Mouse (Mus musculus) fat pad, adult 2 months (tissue): Measurements from ENCODE around the gene Prkcd.

Experiments used
- DNase-seq: peaks from one replicate; pipeline ENCODE4 v3.0.0-alpha.2; 2011; ENCODE audit warnings: low read depth, low spot score; ENCODE audit errors: extremely low read depth

Gene Prkcd

DNA sequence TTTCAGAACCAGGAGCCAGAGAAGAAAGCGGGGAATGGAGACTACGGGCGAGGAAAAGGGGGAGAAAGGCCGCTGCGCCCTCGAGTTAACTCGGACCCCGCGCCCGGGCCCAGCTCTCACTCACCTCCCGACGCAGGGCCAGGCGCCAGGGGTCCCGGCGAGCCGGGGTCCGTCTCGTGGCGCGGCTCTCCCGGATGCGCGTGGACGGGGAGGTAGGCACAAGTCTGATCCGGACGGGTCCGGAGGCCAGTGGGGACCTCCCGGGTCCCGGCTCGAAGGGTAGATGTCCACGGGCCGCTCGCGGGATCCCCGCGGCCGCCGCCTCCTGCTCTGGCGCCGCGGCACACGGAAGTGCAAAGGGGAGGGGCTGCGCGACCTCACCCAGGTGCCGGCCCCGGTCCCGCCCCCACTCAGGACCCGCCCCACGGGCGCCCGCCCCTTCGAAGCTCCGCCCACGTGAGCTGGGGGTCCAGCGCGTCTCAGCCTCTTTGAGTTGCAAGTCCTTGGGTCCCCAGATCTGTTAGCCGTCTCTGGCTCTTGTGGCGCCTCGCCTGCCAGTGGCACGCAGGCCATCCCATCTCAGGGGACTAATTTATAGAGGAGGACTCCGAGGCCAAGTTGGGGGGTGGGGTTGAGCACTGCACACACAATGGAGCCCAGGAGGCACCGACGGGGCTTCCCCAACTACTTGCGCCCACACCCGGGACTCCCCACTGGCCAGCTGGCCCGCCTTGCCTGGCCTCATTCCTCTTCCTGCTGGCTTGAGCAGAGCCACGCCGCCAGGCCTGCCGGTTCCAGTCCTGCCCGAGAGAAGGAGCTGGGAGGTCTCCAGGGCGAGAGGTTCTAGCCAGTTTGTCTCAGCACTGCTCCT lies at the start of gene Prkcd:
Gene Prkcd (minus strand): TSS at position 355 of the 871 bp plus-strand sequence.
- no peak for DNase-seq

DNA sequence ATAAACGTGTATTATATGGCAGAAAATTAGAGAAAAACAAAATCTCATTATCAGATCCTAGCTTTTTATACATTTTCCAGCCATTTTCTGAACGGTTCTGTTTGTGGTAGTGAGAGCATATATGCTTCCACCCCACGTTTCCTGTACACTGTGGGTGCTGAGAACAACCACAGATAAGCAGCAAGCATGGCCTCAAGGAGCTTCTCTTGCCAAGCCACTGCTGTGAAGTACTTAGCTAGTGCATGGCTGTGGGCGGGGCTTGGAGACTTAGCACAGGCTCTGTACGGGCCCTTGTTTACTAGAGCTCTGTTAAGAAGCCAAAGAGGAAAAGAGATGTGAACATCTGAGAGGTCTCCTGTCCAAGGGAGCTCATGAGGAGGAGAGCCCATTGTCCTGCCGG lies 48.9 kb upstream of the Prkcd start:
- DNase-seq, result no peak

DNA sequence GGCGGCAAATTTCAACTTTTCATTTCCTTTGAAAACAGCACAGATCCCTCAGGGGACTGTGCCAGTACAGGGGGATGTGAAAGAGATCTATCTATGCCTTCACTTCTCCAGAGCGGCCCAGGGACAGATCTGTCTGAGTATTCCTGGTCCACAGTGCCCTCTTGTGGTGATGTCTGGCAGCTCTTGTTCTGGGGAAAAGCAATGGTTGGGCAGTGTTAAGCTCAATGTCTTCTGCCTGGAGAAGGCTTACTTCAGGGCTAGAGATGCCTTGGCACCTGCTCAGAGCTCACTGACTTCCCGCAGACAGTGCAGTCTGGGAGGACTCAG lies 45.9 kb upstream of the Prkcd start:
- no peak for DNase-seq

DNA sequence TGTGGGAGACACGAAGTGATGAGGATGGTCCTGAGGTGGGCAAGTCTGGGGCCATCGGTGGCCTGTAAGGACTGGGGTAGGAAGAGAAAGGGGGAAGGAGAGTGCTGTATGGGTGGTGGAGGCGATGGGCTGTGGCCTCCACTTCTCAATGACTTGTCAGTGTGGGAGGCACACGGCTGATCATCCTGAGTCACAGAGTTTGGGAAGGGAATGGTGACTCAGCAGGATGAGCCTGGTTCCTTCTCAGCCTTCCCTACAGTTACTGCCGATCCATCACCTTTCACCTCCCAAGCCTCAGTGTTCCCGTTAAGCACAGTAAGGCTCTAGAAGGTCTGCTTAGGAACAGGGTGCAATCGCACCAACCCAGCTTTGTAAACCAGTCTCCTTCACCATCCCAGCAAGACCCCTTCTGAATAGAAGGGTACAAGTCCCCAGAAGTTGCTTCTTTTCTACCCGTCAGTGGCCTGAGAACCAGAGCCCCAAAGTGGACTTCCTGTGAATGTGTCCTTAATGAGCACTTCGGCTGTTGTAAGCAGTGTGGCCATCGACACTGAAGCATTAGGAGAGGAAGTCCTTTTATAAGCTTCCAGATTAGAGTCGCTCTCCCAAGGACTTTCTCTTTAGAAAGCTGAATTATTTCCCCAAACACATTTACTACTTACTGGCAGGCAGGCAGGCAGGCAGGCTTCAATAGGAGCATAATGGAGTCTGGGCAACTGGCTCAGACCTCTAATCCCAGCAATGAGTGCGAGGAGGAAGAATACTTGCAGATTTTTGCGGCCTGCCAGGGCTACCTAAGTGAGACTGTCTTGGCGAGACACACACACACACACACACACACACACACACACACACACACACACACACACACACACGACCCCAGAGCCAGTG lies 45.3 kb upstream of the Prkcd start:
- DNase-seq, result no peak

DNA sequence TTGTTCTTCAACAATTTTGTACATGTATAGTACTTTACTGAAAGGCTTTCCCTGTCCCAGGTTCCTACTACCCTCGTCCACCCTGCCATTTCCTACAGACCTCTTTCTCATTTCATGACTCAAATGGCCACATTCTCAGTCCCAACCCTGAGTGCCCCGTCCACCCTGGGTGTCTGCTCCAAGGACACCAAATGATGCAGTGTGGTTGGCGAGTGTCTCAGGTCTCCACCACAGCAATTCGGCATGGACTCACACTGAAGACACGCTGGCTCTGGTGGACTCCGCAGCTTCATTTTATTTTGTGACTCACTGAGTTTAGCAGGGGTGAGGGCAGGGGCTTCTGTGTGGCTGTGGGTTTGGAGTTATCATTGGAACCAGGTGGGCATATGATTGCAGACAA lies 44.2 kb upstream of the Prkcd start:
- no peak for DNase-seq

DNA sequence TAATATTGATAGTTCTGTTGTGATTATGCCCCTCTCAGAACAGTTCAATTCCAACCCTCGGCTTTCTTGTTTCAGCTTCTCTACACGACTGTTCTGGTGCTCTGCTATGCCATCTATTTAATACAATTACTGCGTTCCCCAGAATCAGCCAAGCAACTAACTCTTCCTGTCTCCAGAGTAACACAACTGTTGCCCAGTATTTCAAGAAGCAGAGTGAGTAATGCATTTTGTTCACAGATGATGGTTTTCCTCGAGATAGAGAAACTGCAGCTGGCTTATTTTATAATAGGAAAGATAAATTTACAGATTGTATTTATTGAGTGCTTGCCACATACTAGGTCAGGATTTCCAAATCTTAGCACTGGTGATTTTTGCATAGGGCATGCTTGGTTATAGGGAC lies 40.6 kb upstream of the Prkcd start:
- DNase-seq, result no peak

DNA sequence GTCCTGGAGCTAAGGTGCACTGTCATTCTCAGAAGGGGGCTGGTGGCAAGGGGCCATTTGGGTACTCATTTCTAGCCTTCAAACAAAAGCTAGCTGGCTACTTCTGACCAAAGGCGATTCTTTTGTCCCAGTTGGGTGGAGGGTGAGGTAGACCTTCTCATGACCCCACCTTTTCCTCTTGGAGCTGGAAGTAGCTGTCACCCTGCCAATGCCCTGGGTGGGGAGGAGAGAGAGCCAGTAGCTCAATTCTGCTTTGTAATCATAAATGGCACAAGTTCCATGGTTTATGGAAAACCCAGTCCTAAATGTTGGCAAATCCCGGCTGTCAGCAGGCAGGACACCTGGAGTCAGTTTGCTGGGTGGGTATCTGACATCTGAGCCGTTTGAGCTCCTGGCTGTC lies 40.1 kb upstream of the Prkcd start:
- no peak for DNase-seq

DNA sequence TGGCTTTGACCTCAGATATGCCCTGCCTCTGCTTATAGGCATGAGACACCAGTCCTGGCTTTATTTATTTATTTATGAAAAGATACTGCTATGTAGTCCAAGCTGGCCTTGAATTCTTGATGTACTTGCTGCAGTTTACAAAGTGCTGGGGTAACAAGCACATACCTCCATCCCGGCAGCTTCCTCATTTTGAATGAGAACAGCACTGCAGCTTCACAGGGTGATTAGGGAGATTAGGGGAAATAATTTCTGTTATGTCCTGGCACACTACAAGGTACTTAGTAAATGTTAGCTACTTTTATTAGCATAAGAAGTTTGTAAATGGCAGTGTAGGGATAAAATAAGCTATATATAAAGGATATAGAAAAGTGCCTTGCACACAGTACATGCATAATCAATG lies 29.5 kb upstream of the Prkcd start:
- no peak for DNase-seq

DNA sequence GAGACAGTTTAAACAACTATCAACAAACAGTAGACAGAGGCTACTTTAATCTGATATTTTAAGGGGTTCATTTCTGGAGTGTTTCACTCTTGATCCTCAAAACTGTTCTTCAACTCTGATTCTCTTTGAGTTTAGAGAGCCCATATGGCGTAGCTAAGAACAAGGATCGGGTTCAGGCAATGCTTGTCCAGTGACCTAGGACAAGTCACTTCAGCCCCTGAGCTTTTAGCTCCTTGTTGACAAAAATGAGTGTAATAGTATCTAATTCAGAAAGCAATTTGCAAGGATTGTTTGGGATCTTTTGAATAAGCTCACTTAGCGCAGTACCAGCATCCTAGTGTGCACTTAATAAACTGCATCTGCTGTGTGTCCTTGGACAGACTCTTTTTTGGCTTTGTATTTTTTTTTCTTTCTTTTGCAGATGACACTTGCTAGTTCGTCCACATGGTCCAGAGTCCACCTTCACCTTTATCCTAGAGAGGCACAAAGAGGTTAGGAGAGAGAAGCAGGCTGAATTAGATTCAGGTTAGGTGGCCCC lies 28.8 kb upstream of the Prkcd start:
- DNase-seq, result no peak

DNA sequence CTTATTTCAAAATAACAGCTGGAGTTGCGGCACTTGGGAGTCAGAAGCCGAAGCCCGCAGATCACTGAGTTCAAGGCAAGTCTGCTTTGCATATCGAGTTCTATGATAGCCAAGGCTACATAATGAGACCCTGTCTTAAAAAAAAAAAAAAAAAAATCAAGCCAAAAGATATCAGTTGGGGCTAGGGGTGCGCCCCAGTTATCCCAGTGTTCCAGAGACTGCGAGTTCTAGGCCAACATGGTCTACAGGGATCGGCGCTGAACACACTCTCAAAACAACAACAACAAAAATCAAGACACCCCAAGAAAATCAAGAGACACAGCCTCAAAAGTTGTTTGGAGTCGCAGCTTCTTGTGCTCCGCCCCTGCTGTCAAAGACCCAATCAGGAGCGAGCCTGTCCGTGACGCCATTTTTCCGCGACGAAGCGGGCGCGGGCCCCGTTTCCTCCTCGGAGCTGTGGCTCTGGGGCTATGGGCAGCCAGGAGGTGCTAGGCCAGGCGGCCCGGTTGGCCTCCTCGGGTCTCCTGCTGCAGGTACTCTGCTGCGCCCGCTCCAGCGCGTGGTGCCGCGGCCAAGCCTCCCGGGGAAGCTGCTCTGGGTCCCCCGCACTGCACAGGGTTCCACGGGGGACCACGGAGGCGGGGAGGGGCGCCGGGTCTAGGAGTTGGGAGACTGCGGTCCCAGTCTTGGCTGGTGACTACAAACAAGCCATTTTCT lies 28.1 kb upstream of the Prkcd start, which contains the start of gene Rft1:
Gene Rft1 (plus strand): TSS at position 418 of the 717 bp plus-strand sequence.
- DNase-seq, result peak; percentile 39

DNA sequence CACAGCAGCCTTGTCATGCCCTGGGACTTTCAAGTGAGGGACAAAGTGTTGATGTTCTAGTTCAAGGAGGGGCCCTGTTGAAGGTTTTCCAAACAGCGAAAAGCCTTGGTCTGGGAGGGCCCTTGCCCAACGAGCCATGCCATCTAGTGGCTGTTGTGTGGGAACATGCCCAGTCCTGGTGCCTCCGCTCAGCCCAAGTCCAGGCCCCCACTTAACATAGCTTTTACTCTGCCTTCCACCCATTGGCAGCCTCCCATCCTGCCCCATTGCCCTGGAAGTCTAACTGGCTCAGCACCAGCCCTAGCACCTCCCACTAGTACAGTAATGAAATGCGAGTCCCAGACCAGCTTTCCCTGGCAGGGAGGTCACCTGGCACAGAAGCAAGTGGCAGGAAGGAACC lies 25.0 kb upstream of the Prkcd start:
- DNase-seq, result no peak

DNA sequence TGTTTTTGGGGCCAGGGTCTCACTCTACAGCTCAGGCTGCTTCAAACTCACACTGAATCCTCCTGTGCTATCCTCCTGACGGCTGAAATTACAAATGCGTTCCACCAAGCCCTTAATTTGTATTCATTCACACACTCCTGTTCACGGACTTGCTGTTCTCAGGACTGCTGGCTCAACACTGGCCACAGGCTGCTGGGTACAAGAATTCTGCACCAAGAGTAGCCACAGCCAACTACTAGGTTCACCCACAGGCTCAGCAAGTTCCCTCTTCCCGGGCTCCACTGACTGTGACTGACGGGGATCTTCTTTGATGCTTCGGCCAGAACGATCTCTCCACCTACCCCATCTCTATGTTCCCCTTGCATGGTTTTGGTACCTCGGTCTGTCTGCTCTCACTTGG lies 23.7 kb upstream of the Prkcd start:
- DNase-seq, result no peak

DNA sequence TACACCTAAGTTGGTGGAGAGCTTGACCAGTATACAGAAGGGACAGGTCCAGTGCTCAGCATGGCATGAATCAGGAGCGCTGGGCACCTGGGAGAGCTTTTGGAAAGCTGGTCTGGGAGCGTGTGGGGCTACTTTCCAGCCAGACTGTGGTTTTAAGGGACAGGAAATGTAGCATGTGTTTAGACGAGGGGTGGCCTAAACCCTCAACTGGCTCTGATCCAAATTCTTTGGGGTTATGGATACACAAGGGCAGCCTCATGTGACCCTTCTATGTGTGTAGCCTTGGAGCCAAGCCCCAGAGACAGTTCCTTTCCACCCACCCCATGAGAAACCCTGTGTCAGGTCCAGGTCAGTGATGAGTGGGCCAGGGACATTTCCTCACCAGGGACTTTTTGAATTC lies 22.5 kb upstream of the Prkcd start:
- DNase-seq, result no peak

DNA sequence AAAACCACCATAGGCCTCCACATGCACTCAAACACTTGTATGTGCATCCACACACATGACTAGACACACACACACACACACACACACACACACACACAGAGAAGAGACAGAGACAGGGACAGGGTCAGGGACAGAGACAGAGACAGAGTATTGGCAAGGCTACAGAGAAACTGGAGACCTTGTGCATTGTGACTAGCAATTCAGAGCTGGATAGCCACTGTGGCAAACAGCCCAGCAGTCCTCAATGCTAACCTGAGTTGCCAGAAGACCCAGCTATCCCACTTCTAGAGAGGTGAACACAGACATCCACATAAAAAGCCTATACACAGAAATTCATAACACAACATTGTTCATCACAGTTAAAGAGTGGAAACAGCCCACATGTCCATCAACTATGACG lies 20.5 kb upstream of the Prkcd start:
- DNase-seq, result no peak

DNA sequence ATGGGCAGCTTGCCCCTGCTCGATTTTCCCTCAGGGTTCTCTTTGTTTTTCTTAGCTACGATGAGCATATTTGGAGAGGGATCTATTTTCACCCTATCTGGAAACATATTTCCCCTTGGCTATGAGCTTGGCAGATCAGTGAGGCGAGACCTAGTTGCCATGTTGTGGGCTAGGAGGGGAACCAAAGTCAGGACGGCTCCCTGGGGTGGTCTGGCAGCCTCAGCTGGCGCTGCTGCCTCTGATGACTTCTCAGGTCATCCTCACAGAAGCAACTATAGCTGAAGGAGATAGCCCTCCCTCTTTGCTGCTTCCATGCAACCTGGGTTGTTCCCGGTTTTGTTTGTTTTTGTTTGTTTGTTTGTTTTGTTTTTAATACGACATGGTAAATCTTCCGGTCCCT lies 19.1 kb upstream of the Prkcd start:
- DNase-seq, result no peak

DNA sequence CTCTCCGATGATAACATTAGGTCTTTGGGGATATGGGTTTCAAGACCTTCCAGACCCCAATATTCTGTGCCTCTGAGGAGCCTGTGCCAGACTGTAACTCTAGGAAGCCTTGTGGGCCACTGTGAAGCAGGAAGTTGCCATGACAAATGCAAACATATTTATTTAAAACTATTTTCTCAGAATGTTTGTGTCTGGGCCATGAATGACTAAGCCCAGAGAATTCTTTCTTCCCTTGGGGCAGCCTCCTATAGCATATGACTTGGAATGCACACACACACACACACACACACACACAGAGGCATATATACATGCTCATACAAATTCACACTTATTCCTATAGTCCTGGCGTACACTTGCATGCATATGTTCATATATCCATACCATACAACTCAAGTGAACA lies 18.0 kb upstream of the Prkcd start:
- DNase-seq, result no peak

DNA sequence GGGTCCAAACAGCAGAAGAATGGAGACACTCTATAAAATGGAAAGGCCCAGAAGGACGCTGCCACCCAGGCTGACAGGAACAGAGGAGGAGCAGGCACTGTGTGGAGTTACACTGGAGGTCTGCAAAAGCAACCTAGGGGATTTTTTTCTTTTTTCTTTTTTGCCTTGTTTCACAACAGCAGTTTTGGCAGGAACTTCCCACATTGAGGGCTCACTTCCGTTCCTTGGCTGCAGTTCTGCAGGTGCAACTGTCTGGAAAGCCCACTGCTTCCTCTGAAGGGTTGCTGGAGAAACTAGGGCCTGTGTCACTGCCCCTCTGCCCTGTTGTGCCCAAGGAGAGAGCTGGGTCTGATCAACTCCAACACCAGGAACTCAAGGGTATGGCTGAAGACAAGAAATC lies 15.7 kb upstream of the Prkcd start:
- no peak for DNase-seq

DNA sequence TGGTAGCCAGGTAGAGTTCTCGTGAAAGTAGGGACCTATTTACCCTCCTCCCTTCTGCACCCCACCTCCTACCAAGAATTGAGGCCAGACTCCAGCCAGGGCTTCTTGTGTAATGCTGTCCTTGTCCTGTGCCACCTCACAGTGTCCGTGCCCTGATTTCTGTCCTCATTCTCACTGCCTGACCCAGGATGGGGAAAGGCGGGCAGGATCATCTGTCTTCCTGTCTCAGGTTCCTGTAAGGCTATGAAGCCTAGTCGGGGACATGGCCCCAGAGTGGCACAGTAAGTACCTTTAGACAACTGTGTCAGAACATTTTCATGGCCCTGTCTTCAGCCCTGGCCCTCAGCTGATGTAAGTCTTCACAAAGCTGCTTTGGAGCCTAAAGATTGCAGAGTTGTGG lies 12.7 kb upstream of the Prkcd start:
- DNase-seq, result no peak

DNA sequence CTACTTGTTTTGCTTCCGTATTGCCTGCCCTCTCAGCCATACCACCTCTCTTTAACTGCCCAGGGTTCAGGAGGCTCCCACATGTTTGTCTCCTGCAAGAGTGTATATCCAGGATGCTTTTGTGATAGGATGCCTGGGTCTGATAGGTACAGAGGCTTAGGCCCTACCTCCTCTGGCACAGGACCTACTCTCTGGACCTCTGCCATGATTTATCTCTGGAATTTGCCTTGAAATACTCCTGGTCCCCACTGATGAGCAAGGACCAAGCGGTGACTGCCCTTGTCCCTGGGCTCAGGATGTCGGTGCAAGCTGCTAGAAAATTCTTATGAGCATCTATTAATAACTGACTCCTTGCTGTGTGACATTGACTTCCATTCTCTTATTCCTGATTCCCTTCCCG lies 12.0 kb upstream of the Prkcd start:
- no peak for DNase-seq

DNA sequence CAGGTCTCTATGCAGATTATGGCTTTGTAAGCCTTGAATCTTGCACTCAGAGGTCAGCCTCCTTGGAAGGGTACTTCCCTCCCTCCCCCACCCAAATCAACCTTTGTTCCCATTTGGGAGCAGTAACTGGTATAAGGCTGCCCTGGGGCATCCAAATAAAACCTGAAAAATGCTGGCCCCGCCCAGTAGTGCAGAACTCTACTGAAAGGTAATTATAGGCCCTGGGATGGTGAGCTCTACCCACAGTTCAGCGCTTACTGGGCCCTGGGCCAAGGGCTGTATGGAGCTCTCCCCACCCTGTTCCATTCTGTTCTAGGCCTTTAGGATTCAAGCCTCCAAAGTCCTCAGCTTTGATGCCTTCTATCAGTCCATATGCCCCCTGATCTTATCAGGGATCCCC lies 11.1 kb upstream of the Prkcd start:
- no peak for DNase-seq

DNA sequence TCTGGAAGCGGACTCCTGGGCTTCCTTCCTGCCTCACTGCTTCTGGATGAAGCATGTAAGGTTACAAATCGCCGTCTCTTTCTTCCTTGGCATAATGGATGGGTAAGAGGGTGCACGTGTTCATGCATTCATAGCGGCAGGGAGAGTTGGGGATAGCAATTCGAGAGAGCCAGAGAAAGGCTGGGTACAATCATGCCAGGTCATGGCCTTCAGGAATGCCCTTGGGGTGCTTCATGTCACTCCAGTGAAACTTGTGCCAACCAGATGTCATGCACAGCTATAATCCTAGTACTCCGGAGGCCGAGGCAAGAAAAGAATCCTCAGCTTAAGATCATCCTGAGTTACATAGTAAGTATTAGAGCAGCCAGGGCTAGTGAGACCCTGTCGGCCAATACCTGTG lies 10.5 kb upstream of the Prkcd start:
- no peak for DNase-seq
